Mouse (Mus musculus) layer of hippocampus, adult 2 months (tissue): Measurements from ENCODE around the gene Phf21b. TPM values are rescaled to one million over a fixed set of nuclear protein-coding genes. Genes with fewer than 3 reads are reported as not detected.

Experiments
- DNase-seq, 2 experiments: peaks; one replicate each; pipeline ENCODE4 v3.0.0; 2022; ENCODE audit warnings: low spot score in 2 of 2
- H3K27ac ChIP-seq: fragments of 200-600 bp; 2 replicates; pipeline ENCODE4 v1.8.1; 2022
- H3K4me3 ChIP-seq: fragments of 200-600 bp; 2 replicates; pipeline ENCODE4 v1.8.1; 2022; ENCODE audit warnings: mild to moderate bottlenecking
- CTCF ChIP-seq: fragments of 200-600 bp; conservative IDR thresholded peaks from 2 replicates; pipeline ENCODE4 v1.8.1; 2022; ENCODE audit warnings: antibody characterized with exemption, mild to moderate bottlenecking, moderate library complexity
- total RNA-seq, 2 experiments: library from RNA; stranded (reverse); gene quantifications; 2 replicates each; pipeline ENCODE4 v1.2.3; 2021

Gene Phf21b
- total RNA-seq, 2 experiments from 2014 or later, result 8.8 to 11.9 TPM

DNA sequence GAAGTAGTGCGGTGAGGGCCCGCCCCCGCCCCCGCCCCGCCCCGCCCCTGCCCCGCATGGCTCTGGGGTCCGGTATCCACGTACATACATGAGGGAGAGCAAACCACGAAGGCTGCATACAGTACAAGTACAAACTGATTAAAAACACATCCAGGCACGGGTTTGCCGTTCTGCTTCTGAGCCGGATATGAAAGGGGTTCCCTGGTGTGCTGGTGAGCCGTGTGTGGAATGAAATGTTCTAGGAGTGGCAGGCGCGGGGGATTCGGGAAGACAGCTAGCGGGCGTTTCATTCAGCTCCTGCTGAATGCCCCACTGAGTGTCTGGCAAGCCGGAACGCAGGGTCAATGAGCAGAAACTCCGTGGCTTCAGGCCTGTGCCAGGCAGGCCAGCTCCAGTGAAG lies 99.4 kb downstream of the Phf21b start:
- Histone ChIP-seq H3K27ac (no peak overlapping the region), H3K4me3 (peak overlapping the region; percentile 30)
- TF ChIP-seq CTCF, result no peak
- peak; percentile 25 to 27 for DNase-seq

DNA sequence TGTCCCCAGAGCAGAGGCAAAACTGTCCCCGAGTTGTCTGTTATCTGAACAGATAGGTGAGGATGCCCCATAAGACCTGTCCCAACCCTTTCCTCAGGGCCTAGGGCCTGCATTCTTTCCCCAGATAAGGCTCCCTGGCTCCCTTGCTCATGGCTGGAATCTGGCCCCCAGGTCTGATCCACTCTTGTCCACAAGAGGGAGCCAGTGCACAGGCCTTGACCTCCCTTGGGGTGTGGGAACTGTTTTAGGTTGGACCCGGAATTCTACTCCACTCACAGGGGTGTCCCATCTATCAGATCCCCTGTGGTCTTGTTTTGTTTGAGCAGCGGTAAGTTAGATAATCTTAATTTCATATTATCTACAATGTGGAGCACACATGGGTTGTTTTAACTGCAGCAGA lies 100.9 kb downstream of the Phf21b start:
- DNase-seq, result peak; percentile 39 to 82
- Histone ChIP-seq H3K27ac (no peak overlapping the region), H3K4me3 (no peak overlapping the region)
- peak; percentile 98 for TF ChIP-seq CTCF

DNA sequence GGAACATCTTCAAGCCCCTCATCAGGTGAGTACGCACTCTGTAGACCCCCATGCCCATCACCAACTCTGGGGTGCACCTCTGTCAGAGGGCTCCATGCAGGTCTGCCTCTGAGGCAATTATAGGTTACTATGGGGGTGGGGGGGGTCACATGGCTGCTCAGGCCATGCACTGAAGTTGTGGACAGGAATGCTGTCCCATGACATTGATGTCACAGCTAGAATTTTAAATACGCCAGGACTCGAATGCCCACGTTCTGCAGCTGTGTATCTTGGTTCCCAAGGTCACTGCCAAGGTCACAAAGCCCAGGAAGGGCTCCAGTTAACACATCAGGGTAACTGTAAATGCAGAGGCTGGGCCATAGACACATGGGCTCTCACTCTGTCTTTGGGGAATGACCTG lies 110.0 kb downstream of the Phf21b start:
- Histone ChIP-seq H3K4me3 (no peak overlapping the region), H3K27ac (no peak overlapping the region)
- no peak for TF ChIP-seq CTCF
- no peak for DNase-seq

DNA sequence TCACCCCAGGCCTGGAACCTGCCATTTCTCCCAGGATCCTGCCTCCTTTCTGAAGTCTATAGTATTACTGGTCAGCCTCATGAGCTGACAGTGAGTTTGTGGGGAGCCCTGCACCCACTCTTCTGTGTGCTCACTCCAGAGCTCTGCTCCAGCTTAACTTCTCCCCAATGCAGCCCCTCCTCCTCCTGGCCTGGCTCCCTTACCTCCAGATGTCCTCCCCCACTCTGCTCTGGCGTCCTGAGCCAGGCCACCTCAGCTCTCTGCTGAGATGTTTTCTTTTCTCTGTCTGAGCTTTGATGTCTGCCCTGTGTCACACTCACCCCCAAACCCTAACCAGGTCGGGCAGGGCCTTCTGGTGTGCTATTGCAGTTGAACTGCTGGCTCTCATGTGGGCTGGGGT lies 111.5 kb downstream of the Phf21b start:
- no peak for TF ChIP-seq CTCF
- no peak for DNase-seq
- Histone ChIP-seq H3K4me3 (no peak overlapping the region), H3K27ac (no peak overlapping the region)

DNA sequence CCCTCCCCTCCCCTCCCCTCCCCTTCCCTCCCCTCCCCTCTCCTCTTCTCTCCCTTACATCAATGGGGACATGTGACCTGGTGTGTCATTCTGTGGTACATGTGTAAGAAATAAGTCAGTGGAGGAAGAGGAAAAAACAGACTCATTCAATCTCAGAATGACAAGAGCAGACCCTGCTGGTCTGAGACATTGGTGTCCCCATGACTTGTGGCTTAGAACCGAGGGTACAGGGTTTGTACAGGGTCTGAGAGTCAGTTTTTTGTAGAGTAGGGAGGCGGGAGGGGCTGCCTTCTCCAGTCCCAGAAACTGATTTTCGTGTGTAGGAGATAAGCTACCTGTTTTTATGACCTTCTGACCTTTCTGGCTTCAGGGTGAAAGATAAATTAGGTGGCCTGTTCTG lies 112.5 kb downstream of the Phf21b start:
- Histone ChIP-seq H3K4me3 (no peak overlapping the region), H3K27ac (no peak overlapping the region)
- no peak for DNase-seq
- TF ChIP-seq CTCF, result no peak

DNA sequence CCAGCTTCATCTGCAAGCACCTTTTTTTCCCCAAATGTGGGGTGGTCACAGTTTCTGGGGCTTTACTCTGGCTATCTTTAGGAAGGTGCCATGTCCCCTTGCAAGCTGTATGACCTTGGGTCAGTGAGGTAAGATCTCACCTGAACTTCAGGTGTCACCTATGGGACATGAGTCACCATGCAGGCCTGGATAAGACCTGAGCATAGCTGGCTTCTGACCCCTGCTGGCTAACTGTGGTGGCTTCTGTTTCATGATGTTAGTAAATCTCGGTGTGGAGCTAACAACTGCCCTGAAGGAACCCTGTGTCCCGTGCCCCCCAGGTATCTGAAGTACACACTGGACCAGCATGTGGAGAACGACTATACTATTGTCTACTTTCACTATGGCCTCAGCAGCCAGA lies 114.3 kb downstream of the Phf21b start:
- TF ChIP-seq CTCF, result peak; percentile 20
- Histone ChIP-seq H3K27ac (no peak overlapping the region), H3K4me3 (no peak overlapping the region)
- DNase-seq, result no peak

DNA sequence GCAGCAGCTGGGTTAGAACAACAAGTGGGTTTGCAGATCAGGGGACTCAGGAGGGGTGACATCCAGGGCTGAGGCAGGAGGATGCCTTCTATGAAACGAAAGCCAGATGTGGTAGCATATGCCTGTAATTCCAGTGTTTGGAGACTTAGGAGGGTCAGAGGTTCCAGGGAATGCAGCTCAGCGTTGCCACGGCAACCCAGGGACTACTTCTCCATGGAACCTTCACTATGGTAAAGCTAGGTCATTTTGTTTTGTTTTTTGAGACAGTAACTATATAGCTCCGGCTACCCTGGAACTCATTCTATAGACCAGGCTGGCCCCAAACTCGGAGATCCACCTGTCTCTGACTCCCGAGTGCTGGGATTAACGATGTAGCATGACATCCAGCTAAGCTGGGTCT lies 117.6 kb downstream of the Phf21b start:
- Histone ChIP-seq H3K27ac (no peak overlapping the region), H3K4me3 (no peak overlapping the region)
- no peak for TF ChIP-seq CTCF
- no peak for DNase-seq

DNA sequence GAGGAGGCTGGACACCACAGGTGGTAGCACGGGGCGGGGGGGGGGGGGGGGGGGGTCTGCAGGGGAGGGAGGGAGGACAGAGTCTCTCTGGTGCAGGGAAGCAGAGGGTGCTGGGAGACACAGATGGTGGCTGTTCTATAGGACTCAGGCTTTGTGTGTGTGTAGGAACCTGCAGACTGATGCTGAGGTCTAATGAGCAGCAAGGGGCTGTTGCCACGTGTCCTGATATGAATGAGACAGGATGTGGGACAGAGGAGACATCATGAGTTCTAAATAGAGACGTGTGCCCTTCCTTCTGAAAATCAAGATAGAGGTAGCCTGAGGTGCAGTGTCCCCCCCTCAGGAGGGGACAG lies 118.9 kb downstream of the Phf21b start:
- H3K4me3 ChIP-seq, result no peak overlapping the region
- H3K27ac ChIP-seq, result no peak overlapping the region
- no peak for DNase-seq
- no peak for TF ChIP-seq CTCF

DNA sequence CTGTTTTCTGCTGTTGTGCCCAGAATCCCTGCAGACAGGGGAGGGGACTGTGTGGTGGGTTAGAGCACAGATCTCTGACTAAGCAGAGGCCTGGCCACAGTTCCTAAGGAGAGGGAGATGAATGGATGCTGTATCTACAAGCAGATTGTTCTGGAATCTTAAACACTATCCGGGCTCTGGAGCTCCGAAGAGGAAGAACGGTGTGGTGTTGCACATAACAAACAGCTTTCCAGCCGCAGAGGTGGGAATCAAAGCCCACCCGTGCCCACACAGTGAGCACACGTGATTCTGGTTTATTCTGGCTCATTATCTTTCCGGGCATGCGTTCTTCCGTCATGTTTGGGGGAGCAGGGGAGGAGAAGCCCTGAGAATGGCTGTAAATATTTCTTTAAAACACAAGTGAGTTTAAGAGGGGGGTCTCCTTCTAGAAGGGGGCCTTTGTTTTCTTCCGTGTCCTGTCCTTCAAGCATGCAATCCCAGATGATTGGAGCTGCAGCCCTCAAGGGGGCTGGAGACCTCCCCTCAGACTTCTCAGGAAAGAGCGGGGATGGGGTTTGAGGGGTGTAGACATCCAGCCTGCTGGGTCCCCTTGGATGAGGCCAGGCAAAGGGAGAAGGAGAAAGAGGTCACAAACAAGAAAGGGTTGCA lies 119.4 kb downstream of the Phf21b start:
- DNase-seq, result no peak
- no peak overlapping the region for H3K4me3 ChIP-seq
- H3K27ac ChIP-seq, result no peak overlapping the region
- TF ChIP-seq CTCF, result no peak

Other genes with a start within 250 kb of the Phf21b start
- gene Prr5, start 186.4 kb downstream of the Phf21b start, total RNA-seq, result 10 to 100 TPM; 15.5 to 16.9 TPM
- under 1 TPM in 1 of 2 experiments, not detected in 1; 0.64 TPM for gene Arhgap8, start 136.0 kb downstream of the Phf21b start, total RNA-seq
- 1 to 10 TPM; 1.4 to 1.7 TPM for gene Gm29666, start 64.0 kb upstream of the Phf21b start, total RNA-seq
- gene Nup50, start 67.4 kb upstream of the Phf21b start, total RNA-seq, result 10 to 100 TPM; 32.0 to 33.3 TPM
- 10 to 100 TPM; 85.0 to 95.0 TPM for gene 5031439G07Rik, start 132.5 kb upstream of the Phf21b start, total RNA-seq
- gene Upk3a, start 161.1 kb upstream of the Phf21b start, total RNA-seq, result not detected
- 10 to 100 TPM; 26.9 to 35.9 TPM for gene Fam118a, start 172.9 kb upstream of the Phf21b start, total RNA-seq